In the genomic region with DNA sequence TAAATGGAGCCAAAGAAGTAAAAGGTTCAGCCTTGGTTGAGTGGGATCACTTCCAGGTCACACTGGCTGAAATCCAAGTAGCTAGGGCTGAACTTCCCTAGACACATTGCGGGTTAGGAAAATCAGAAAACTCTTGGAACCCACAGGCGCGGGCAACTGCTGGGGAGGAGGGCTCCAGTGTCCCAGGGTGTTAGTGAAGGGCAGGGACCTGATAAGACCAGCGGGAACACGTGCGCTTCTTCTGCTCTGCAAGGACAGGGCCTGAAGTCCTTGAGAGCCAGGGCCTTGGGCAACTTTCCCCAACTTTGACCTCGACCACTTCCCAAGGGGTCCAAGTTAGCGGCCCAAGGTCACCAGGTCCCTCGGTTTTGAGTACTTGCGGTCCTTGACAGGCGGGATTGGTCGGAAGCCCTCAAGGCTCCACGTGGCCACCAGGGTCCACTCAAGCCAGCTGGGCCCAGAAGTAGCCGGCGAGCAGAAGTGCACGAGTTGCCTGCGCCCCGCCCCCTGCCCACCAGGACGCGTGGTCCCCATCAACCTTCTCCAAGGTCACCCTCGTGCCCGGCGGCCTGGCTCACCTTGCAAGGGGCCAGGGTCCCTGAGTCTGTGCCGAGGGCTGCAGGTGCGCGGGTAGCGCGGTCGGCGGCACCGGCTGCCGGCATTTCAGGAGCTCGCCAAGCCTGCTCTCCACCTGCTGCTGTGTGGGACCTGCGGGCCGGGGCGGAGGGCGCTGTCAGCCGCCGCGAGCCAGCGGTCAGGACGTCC, we compare ENCODE assay signal across 8 mouse cellular contexts. TPM values are rescaled to one million over a fixed set of nuclear protein-coding genes. Genes with fewer than 3 reads are reported as not detected.
DNase-seq lines count a peak whose midpoint lies in the region; ATAC-seq and TF ChIP-seq lines count a peak whose summit lies in the region.

No protein-coding gene starts in this region.

- DNase-seq in layer of hippocampus, adult 2 months (ENCODE audit: low spot score in 2 of 2): no peak
- no peak for DNase-seq in layer of hippocampus, adult 8-10 months (ENCODE audit: low spot score in 2 of 2)
- DNase-seq in cerebellum, postnatal 10 days: peak; percentile 62 to 67
- peak; percentile 50 for DNase-seq in gastrocnemius, postnatal 14 days

- peak overlapping the region; percentile 94 for H3K27ac ChIP-seq in layer of hippocampus, adult 2 months
- peak overlapping the region; percentile 74 for H3K27ac ChIP-seq in intestine, embryonic 15.5 days
- peak overlapping the region; percentile 65 for H3K27ac ChIP-seq in liver, embryonic 16.5 days (ENCODE audit: low read length)
- H3K27ac ChIP-seq in neural tube, embryonic 12.5 days: no peak overlapping the region

- TF ChIP-seq CTCF in layer of hippocampus, adult 2 months (conservative IDR thresholded peaks at IDR 0.05): no peak

- WGBS in intestine, embryonic 15.5 days: under 1% methylated on average over 42 of the region's 42 CpGs
- under 1% methylated on average over 42 of the region's 42 CpGs for WGBS in liver, embryonic 16.5 days (ENCODE audit: insufficient replicate concordance)
- WGBS in neural tube, embryonic 12.5 days: 1% methylated on average over 42 of the region's 42 CpGs

- peak overlapping the region; percentile 67 for H3K9ac ChIP-seq in intestine, embryonic 15.5 days
- H3K9ac ChIP-seq in liver, embryonic 16.5 days (ENCODE audit: low read depth, low read length): peak overlapping the region; percentile 70
- peak overlapping the region; percentile 69 for H3K9ac ChIP-seq in neural tube, embryonic 12.5 days

- no peaks in the 10 kb centered on the region for H3K27me3 ChIP-seq in intestine, embryonic 15.5 days (replicated peaks)
- H3K27me3 ChIP-seq in liver, embryonic 16.5 days (ENCODE audit: control insufficient read depth, insufficient read depth, low read depth, low read length): no peaks in the 10 kb centered on the region
- no peaks in the 10 kb centered on the region for H3K27me3 ChIP-seq in neural tube, embryonic 12.5 days (replicated peaks)

- intact Hi-C loops in gastrocnemius, postnatal 14 days (cut with DNase I; ENCODE audit: low total_unique reads): no loop called here

- peak overlapping the region; percentile 87 for H3K4me2 ChIP-seq in intestine, embryonic 15.5 days (replicated peaks)
- H3K4me2 ChIP-seq in liver, embryonic 16.5 days (ENCODE audit: low read depth, low read length): peak overlapping the region; percentile 82
- H3K4me2 ChIP-seq in neural tube, embryonic 12.5 days (replicated peaks): peak overlapping the region; percentile 99

- no peaks in the 10 kb centered on the region for H3K9me3 ChIP-seq in intestine, embryonic 15.5 days
- no peaks in the 10 kb centered on the region for H3K9me3 ChIP-seq in liver, embryonic 16.5 days (replicated peaks; ENCODE audit: control insufficient read depth, low read length)
- H3K9me3 ChIP-seq in neural tube, embryonic 12.5 days: no peaks in the 10 kb centered on the region

- H3K36me3 ChIP-seq in intestine, embryonic 15.5 days: no peaks in the 10 kb centered on the region
- no peaks in the 10 kb centered on the region for H3K36me3 ChIP-seq in liver, embryonic 16.5 days (ENCODE audit: control insufficient read depth, insufficient read depth)
- H3K36me3 ChIP-seq in neural tube, embryonic 12.5 days: no peaks in the 10 kb centered on the region

- H3K4me3 ChIP-seq in layer of hippocampus, adult 2 months: peak overlapping the region; percentile 70
- H3K4me3 ChIP-seq in intestine, embryonic 15.5 days (replicated peaks): peak overlapping the region; percentile 66
- H3K4me3 ChIP-seq in liver, embryonic 16.5 days (ENCODE audit: low read depth, low read length): peak overlapping the region; percentile 71
- peak overlapping the region; percentile 84 for H3K4me3 ChIP-seq in neural tube, embryonic 12.5 days

- ATAC-seq in intestine, embryonic 15.5 days: peak; percentile 52
- ATAC-seq in liver, embryonic 16.5 days (ENCODE audit: low read depth): peak; percentile 46
- peak; percentile 54 for ATAC-seq in neural tube, embryonic 12.5 days (ENCODE audit: low FRiP score, low read depth)
- no peak; the same call in 1 of the 2 replicates for ATAC-seq in megakaryocyte-erythroid progenitor cell, adult 5-6 weeks (replicated peaks; ENCODE audit: low FRiP score, low TSS enrichment, poor library complexity, severe bottlenecking)

- H3K4me1 ChIP-seq in intestine, embryonic 15.5 days (replicated peaks): 0 out of 2 replicates have a peak, but pooled peaks cover 10% of the 10 kb centered on the region
- H3K4me1 ChIP-seq in liver, embryonic 16.5 days (ENCODE audit: control insufficient read depth, low read depth, low read length): peaks cover 20% of the 10 kb centered on the region
- peaks cover 15% of the 10 kb centered on the region for H3K4me1 ChIP-seq in neural tube, embryonic 12.5 days

RNA-seq across cellular contexts. Expression of a gene that starts 0.5 kb away (rescaled TPM):
- 10 to 100 TPM; 20.9 to 21.6 TPM for total RNA-seq in layer of hippocampus, adult 2 months (2021)
- total RNA-seq in layer of hippocampus, adult 8-10 months (2022): 10 to 100 TPM; 16.9 to 26.9 (median 21.5) TPM
- 10 to 100 TPM; 52.3 to 73.3 TPM for total RNA-seq in gastrocnemius, postnatal 14 days (2021)
- polyA plus RNA-seq in intestine, embryonic 15.5 days (2015; fragmentation: Nextera tagmentation; extraction: Ambion mirVana): 73.0 and 77.0 TPM in 2 replicates
- polyA plus RNA-seq in liver, embryonic 16.5 days (2015; fragmentation: Nextera tagmentation; extraction: Ambion mirVana): 32.8 and 37.0 TPM in 2 replicates
- 6.8 and 7.2 TPM in 2 replicates for polyA plus RNA-seq in neural tube, embryonic 12.5 days (2016; fragmentation: Nextera tagmentation; extraction: Ambion mirVana)
- 87.4 and 109 TPM in 2 replicates for total RNA-seq in megakaryocyte-erythroid progenitor cell, adult 5-6 weeks (2014; fragmentation: Nextera tagmentation)
- 35.6 and 40.8 TPM in 2 replicates for total RNA-seq in megakaryocyte-erythroid progenitor cell, adult 5-6 weeks (2017)

RNA-seq across cellular contexts. Expression of a gene that starts 6.7 kb away (rescaled TPM):
- total RNA-seq in layer of hippocampus, adult 2 months (2021): 10 to 100 TPM; 21.7 to 24.6 TPM
- 10 to 100 TPM; 19.0 to 28.8 (median 23.6) TPM for total RNA-seq in layer of hippocampus, adult 8-10 months (2022)
- total RNA-seq in gastrocnemius, postnatal 14 days (2021): 1 to 10 TPM; 1.6 to 2.0 TPM
- 14.0 and 18.7 TPM in 2 replicates for polyA plus RNA-seq in intestine, embryonic 15.5 days (2015; fragmentation: Nextera tagmentation; extraction: Ambion mirVana)
- 7.2 and 7.8 TPM in 2 replicates for polyA plus RNA-seq in liver, embryonic 16.5 days (2015; fragmentation: Nextera tagmentation; extraction: Ambion mirVana)
- 23.6 and 24.9 TPM in 2 replicates for polyA plus RNA-seq in neural tube, embryonic 12.5 days (2016; fragmentation: Nextera tagmentation; extraction: Ambion mirVana)
- total RNA-seq in megakaryocyte-erythroid progenitor cell, adult 5-6 weeks (2014; fragmentation: Nextera tagmentation): 43.3 and 47.4 TPM in 2 replicates
- total RNA-seq in megakaryocyte-erythroid progenitor cell, adult 5-6 weeks (2017): 4.6 and 10.0 TPM in 2 replicates

RNA-seq across cellular contexts. Expression of a gene that starts 6.9 kb away (rescaled TPM):
- 10 to 100 TPM; 39.0 to 39.9 TPM for total RNA-seq in layer of hippocampus, adult 2 months (2021)
- 10 to 100 TPM; 37.5 to 42.2 (median 39.1) TPM for total RNA-seq in layer of hippocampus, adult 8-10 months (2022)
- 10 to 100 TPM; 26.1 to 27.7 TPM for total RNA-seq in gastrocnemius, postnatal 14 days (2021)
- polyA plus RNA-seq in intestine, embryonic 15.5 days (2015; fragmentation: Nextera tagmentation; extraction: Ambion mirVana): 53.5 and 67.8 TPM in 2 replicates
- polyA plus RNA-seq in liver, embryonic 16.5 days (2015; fragmentation: Nextera tagmentation; extraction: Ambion mirVana): 47.8 and 50.5 TPM in 2 replicates
- polyA plus RNA-seq in neural tube, embryonic 12.5 days (2016; fragmentation: Nextera tagmentation; extraction: Ambion mirVana): 52.0 and 56.9 TPM in 2 replicates
- total RNA-seq in megakaryocyte-erythroid progenitor cell, adult 5-6 weeks (2014; fragmentation: Nextera tagmentation): 26.3 and 37.6 TPM in 2 replicates
- total RNA-seq in megakaryocyte-erythroid progenitor cell, adult 5-6 weeks (2017): 9.3 and 19.8 TPM in 2 replicates

RNA-seq across cellular contexts. Expression of a gene that starts 12.6 kb away (rescaled TPM):
- 1 to 10 TPM; 1.7 to 2.8 TPM for total RNA-seq in layer of hippocampus, adult 2 months (2021)
- total RNA-seq in layer of hippocampus, adult 8-10 months (2022): 1 to 10 TPM; 1.6 to 2.4 (median 1.9) TPM
- total RNA-seq in gastrocnemius, postnatal 14 days (2021): under 1 TPM; 0.49 to 0.55 TPM
- 0.29 and 0.36 TPM in 2 replicates for polyA plus RNA-seq in intestine, embryonic 15.5 days (2015; fragmentation: Nextera tagmentation; extraction: Ambion mirVana)
- 0.30 and 0.42 TPM in 2 replicates for polyA plus RNA-seq in liver, embryonic 16.5 days (2015; fragmentation: Nextera tagmentation; extraction: Ambion mirVana)
- 0.63 and 0.86 TPM in 2 replicates for polyA plus RNA-seq in neural tube, embryonic 12.5 days (2016; fragmentation: Nextera tagmentation; extraction: Ambion mirVana)
- total RNA-seq in megakaryocyte-erythroid progenitor cell, adult 5-6 weeks (2014; fragmentation: Nextera tagmentation): 0.87 TPM in 1 of 2 replicates, not detected in the other
- 0.19 and 1.4 TPM in 2 replicates for total RNA-seq in megakaryocyte-erythroid progenitor cell, adult 5-6 weeks (2017)

RNA-seq across cellular contexts. Expression of a gene that starts 23.4 kb away (rescaled TPM):
- total RNA-seq in layer of hippocampus, adult 2 months (2021): 100 to 1,000 TPM in 1 of 2 experiments, 10 to 100 TPM in 1; 95.9 to 107 TPM
- 100 to 1,000 TPM in 1 of 4 experiments, 10 to 100 TPM in 3; 81.2 to 107 (median 93.1) TPM for total RNA-seq in layer of hippocampus, adult 8-10 months (2022)
- total RNA-seq in gastrocnemius, postnatal 14 days (2021): 10 to 100 TPM; 38.0 to 47.1 TPM
- 19.2 and 22.1 TPM in 2 replicates for polyA plus RNA-seq in intestine, embryonic 15.5 days (2015; fragmentation: Nextera tagmentation; extraction: Ambion mirVana)
- polyA plus RNA-seq in liver, embryonic 16.5 days (2015; fragmentation: Nextera tagmentation; extraction: Ambion mirVana): 11.4 and 12.3 TPM in 2 replicates
- polyA plus RNA-seq in neural tube, embryonic 12.5 days (2016; fragmentation: Nextera tagmentation; extraction: Ambion mirVana): 18.4 and 20.1 TPM in 2 replicates
- total RNA-seq in megakaryocyte-erythroid progenitor cell, adult 5-6 weeks (2014; fragmentation: Nextera tagmentation): 51.2 and 54.8 TPM in 2 replicates
- total RNA-seq in megakaryocyte-erythroid progenitor cell, adult 5-6 weeks (2017): 21.3 and 27.4 TPM in 2 replicates

Comparison
In these comparisons a context has a peak if more than half of its experiments do, and no peak if none do; other contexts are left out.
1. DNase-seq: peak in cerebellum, postnatal 10 days (2 of 2) and gastrocnemius, postnatal 14 days (single experiment); none in layer of hippocampus, adult 2 months (0 of 2) and layer of hippocampus, adult 8-10 months (0 of 2).
2. Peak in every context shown above with its lines, with median percentiles within 50 percentile points of each other: H3K4me3 ChIP-seq, H3K4me2 ChIP-seq and H3K9ac ChIP-seq.